Mouse (Mus musculus) heart, embryonic 13.5 days (tissue): ENCODE measurements around the gene Kremen1. TPM values are rescaled to one million over a fixed set of nuclear protein-coding genes. Genes with fewer than 3 reads are reported as not detected.

Experiments used
- ATAC-seq: fragments of 200-750 bp; cut with Nextera tagmentation; 2 replicates; pipeline ENCODE4 v1.8.0; 2017; ENCODE audit warnings: moderate TSS enrichment; ENCODE audit not compliant: insufficient number of reproducible peaks, low FRiP score, low TSS enrichment; ENCODE audit errors: extremely low read depth
- H3K27ac ChIP-seq: fragments of 300-500 bp; sonication (generic); replicated peaks from 2 replicates; pipeline ENCODE4 v1.5.1; 2015; ENCODE audit warnings: moderate library complexity, mild to moderate bottlenecking, inconsistent platforms
- H3K27me3 ChIP-seq: fragments of 300-500 bp; sonication (generic); replicated peaks from 2 replicates; pipeline ENCODE4 v1.6.1; 2015; ENCODE audit warnings: mild to moderate bottlenecking, inconsistent platforms
- H3K36me3 ChIP-seq: fragments of 300-500 bp; sonication (generic); 2 replicates; pipeline ENCODE4 v1.6.1; 2015; ENCODE audit warnings: mild to moderate bottlenecking, inconsistent platforms
- H3K4me1 ChIP-seq: fragments of 300-500 bp; sonication (generic); 2 replicates; pipeline ENCODE4 v1.6.1; 2015; ENCODE audit warnings: inconsistent platforms
- H3K4me2 ChIP-seq: fragments of 300-500 bp; sonication (generic); 2 replicates; pipeline ENCODE4 v1.6.1; 2015; ENCODE audit warnings: inconsistent platforms, mild to moderate bottlenecking, moderate library complexity
- H3K4me3 ChIP-seq: fragments of 300-500 bp; sonication (generic); 2 replicates; pipeline ENCODE4 v1.5.1; 2015; ENCODE audit warnings: moderate library complexity, mild to moderate bottlenecking, inconsistent platforms
- H3K9ac ChIP-seq: fragments of 300-500 bp; sonication (generic); 2 replicates; pipeline ENCODE4 v1.6.1; 2015; ENCODE audit warnings: inconsistent platforms, mild to moderate bottlenecking, moderate library complexity
- H3K9me3 ChIP-seq: fragments of 300-500 bp; sonication (generic); 2 replicates; pipeline ENCODE4 v1.6.1; 2016; ENCODE audit warnings: inconsistent platforms
- WGBS: fragments of 180-500 bp; shearing (Covaris S2); methylation state at CpG from one replicate; pipeline ENCODE4 v1.1.7; 2015; ENCODE audit warnings: mixed read lengths; 5-methylcytosine and 5-hydroxymethylcytosine counted together
- polyA plus RNA-seq: library from polyadenylated mRNA; unstranded; fragments of >200 nt; fragmentation: Nextera tagmentation; extraction: Ambion mirVana; gene quantifications from 2 replicates; pipeline ENCODE4 v1.2.1, GENCODE M21; 2015

The Kremen1 gene
- polyA plus RNA-seq, 1 experiment from 2014 or later: 29.0 TPM

DNA sequence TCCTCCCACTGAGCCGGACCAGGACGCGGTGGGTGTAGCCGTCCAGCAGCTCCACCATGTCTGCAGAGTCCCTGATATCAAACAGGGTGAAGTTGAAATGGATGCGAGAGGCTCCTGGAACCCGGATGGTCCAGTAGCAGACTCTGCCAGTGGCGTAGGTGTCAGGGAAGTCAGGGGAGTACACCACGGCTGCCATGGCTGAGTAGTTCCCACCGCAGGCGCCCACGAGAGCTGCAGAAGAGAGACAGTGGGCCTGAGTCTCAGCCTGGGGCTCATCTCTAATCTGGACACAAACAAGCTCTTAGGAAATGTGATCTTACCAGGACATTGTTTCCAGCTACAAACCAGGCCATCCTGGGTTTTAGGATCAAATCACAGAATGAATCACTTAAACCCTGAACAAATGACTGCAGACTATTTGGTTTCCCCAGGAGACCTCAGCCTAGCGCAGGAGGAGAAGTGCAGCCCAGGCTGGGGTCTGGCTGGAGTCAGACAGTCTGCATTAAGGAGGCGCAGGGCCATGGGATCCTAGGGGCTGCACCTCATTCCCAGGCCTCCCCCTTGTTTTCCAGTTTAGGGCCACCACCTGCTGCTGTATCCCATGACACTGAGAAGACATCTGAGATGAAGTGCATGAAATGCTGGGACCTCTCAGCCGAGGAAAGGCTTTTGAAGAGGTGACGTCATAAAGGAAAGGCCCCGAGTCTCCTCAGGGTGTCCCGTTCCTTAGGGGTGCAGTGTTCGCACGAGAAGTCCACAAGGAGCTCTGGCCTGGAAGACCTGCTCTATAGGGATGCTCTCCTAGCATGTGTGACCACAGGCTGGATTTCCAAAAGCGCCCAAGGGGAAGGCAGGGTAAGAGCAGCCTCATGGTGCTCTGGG lies 59.3 kb downstream of the Kremen1 start:
- peaks cover 89% of the 10 kb centered on the region for H3K36me3 ChIP-seq
- H3K27ac ChIP-seq: no peak overlapping the region
- H3K27me3 ChIP-seq: no peaks in the 10 kb centered on the region
- 82% methylated on average over 20 of the region's 20 CpGs for WGBS
- H3K4me3 ChIP-seq: no peak overlapping the region
- no peak for ATAC-seq
- peaks cover 5% of the 10 kb centered on the region; the same call in 1 of the 2 replicates for H3K4me1 ChIP-seq
- H3K9me3 ChIP-seq: no peaks in the 10 kb centered on the region
- H3K4me2 ChIP-seq: no peak overlapping the region
- no peak overlapping the region for H3K9ac ChIP-seq

GRCm38 (mm10) chr11:5199879-5200278 lies 61.5 kb downstream of the Kremen1 start:
- Histone ChIP-seq H3K4me1 (peaks cover 12% of the 10 kb centered on the region), H3K36me3 (peaks cover 87% of the 10 kb centered on the region), H3K27ac (no peak overlapping the region), H3K9ac (no peak overlapping the region), H3K4me2 (no peak overlapping the region), H3K9me3 (no peaks in the 10 kb centered on the region), H3K27me3 (no peaks in the 10 kb centered on the region), H3K4me3 (no peak overlapping the region)
- no peak for ATAC-seq
- WGBS: 70% methylated on average over 2 of the region's 2 CpGs

- 0 out of 2 replicates have a peak overlapping the region, but pooled peaks have one; percentile 5 for H3K27ac ChIP-seq
- H3K4me1 ChIP-seq: peaks cover 38% of the 10 kb centered on the region
- no peaks in the 10 kb centered on the region for H3K27me3 ChIP-seq
- H3K9ac ChIP-seq: no peak overlapping the region
- H3K4me3 ChIP-seq: no peak overlapping the region
- no peak for ATAC-seq
- no peak overlapping the region for H3K4me2 ChIP-seq
- WGBS: 53% methylated on average over 5 of the region's 5 CpGs
- no peaks in the 10 kb centered on the region for H3K9me3 ChIP-seq
- H3K36me3 ChIP-seq: peaks cover 69% of the 10 kb centered on the region
Measured at GRCm38 (mm10) chr11:5197068-5197467, 64.3 kb downstream of the Kremen1 start.

DNA sequence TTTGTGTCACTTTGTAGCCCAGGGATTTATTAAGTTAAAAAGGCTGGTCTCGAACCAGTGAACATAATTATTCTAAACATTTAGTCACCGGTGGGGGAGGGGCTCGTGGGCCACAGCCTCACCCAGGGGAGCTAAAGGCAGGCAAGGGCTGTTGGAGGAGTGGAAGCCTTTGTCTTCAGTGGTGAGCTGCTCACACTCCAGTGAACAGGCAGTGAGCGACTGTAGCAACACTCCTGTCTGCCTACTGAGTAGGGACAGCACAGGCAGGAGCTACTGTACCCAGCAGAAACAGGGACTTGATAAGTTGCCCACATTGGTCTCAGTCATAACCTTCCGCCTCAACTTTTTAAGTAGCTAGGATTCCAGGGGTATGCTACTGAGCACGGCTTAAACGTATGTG lies 64.8 kb downstream of the Kremen1 start:
- Histone ChIP-seq H3K4me3 (no peak overlapping the region), H3K27ac (0 out of 2 replicates have a peak overlapping the region, but pooled peaks have one; percentile 5), H3K9me3 (no peaks in the 10 kb centered on the region), H3K9ac (no peak overlapping the region), H3K4me1 (peaks cover 43% of the 10 kb centered on the region), H3K27me3 (no peaks in the 10 kb centered on the region), H3K4me2 (no peak overlapping the region), H3K36me3 (peaks cover 65% of the 10 kb centered on the region)
- ATAC-seq: no peak
- WGBS: 73% methylated on average over 7 of the region's 7 CpGs

- Histone ChIP-seq H3K4me3 (no peak overlapping the region), H3K9me3 (no peaks in the 10 kb centered on the region), H3K36me3 (peaks cover 42% of the 10 kb centered on the region), H3K4me2 (no peak overlapping the region), H3K27ac (peak overlapping the region; percentile 63), H3K9ac (peak overlapping the region; percentile 48), H3K27me3 (no peaks in the 10 kb centered on the region), H3K4me1 (peaks cover 60% of the 10 kb centered on the region)
- WGBS: 10% methylated on average over 1 of the region's 1 CpGs
- ATAC-seq: no peak
Measured at GRCm38 (mm10) chr11:5193576-5193881, 67.8 kb downstream of the Kremen1 start.

DNA sequence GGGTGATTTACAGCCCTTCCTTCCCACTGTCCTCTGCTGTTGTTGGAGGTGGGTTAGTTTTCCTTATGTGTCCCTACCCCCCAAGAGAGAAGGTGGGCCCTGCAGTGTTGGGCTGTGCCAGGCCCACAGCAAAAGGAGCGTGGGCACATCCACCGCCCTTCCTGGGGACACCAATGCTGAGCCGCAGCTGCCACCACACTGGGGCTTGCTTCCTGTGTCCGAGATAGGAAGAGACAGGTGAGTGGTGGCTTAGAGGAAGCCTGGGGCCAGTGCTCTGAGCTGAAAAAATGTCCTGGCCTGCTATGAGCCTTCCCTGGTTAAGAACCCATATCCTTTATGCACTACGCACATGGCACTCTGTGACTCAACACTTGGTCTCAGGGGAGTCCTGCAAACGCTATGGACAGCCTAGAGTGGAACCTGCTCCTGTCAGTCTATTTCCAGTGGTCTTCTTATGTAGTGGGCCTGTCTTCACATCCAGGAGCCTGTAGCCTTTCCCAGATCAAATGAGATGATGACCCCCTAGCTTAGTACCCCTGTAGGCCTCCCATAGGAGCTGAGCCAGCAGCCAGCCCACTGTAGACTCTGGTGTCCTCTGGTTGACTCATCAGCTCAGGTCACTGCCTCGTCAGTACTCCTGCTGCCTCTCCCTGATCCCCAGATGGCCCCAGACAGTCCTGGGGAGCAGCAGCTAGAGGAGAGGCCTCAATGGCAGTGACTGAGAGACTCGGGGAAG lies 68.3 kb downstream of the Kremen1 start:
- H3K4me1 ChIP-seq: peaks cover 60% of the 10 kb centered on the region
- no peaks in the 10 kb centered on the region for H3K27me3 ChIP-seq
- peak overlapping the region; percentile 48 for H3K9ac ChIP-seq
- H3K36me3 ChIP-seq: peaks cover 37% of the 10 kb centered on the region
- WGBS: 65% methylated on average over 8 of the region's 8 CpGs
- H3K9me3 ChIP-seq: no peaks in the 10 kb centered on the region
- ATAC-seq: no peak
- peak overlapping the region; percentile 73 for H3K27ac ChIP-seq
- no peak overlapping the region for H3K4me3 ChIP-seq
- no peak overlapping the region for H3K4me2 ChIP-seq

GRCm38 (mm10) chr11:5192084-5192516 lies 69.3 kb downstream of the Kremen1 start:
- Histone ChIP-seq H3K4me3 (no peak overlapping the region), H3K36me3 (peaks cover 28% of the 10 kb centered on the region), H3K9ac (peak overlapping the region; percentile 37; the same call in 1 of the 2 replicates), H3K9me3 (no peaks in the 10 kb centered on the region), H3K27me3 (no peaks in the 10 kb centered on the region), H3K4me2 (no peak overlapping the region), H3K27ac (peak overlapping the region; percentile 73), H3K4me1 (peaks cover 55% of the 10 kb centered on the region)
- peak; percentile 30; the same call in 1 of the 2 replicates for ATAC-seq
- WGBS: 19% methylated on average over 9 of the region's 9 CpGs

- H3K9me3 ChIP-seq: no peaks in the 10 kb centered on the region
- no peak for ATAC-seq
Measured at GRCm38 (mm10) chr11:5189239-5189933, 72.0 kb downstream of the Kremen1 start.

GRCm38 (mm10) chr11:5188170-5188569 lies 73.2 kb downstream of the Kremen1 start:
- 76% methylated on average over 4 of the region's 4 CpGs for WGBS

More at GRCm38 (mm10) chr11:5189239-5189933, 72.0 kb downstream of the Kremen1 start:
- Histone ChIP-seq H3K27me3 (no peaks in the 10 kb centered on the region), H3K36me3 (peaks cover 3% of the 10 kb centered on the region), H3K4me3 (no peak overlapping the region), H3K9ac (no peak overlapping the region), H3K4me2 (no peak overlapping the region), H3K4me1 (peaks cover 46% of the 10 kb centered on the region), H3K27ac (peak overlapping the region; percentile 46)
- 45% methylated on average over 9 of the region's 9 CpGs for WGBS

GRCm38 (mm10) chr11:5184832-5185231 lies 76.5 kb downstream of the Kremen1 start:
- Histone ChIP-seq H3K4me2 (no peak overlapping the region), H3K9ac (no peak overlapping the region), H3K4me1 (peaks cover 18% of the 10 kb centered on the region), H3K9me3 (no peaks in the 10 kb centered on the region), H3K27ac (no peak overlapping the region), H3K4me3 (no peak overlapping the region), H3K36me3 (no peaks in the 10 kb centered on the region), H3K27me3 (no peaks in the 10 kb centered on the region)
- ATAC-seq: no peak
- WGBS: 85% methylated on average over 9 of the region's 9 CpGs

More at GRCm38 (mm10) chr11:5188170-5188569, 73.2 kb downstream of the Kremen1 start:
- H3K36me3 ChIP-seq: no peaks in the 10 kb centered on the region
- no peak for ATAC-seq
- H3K9me3 ChIP-seq: no peaks in the 10 kb centered on the region
- H3K27me3 ChIP-seq: no peaks in the 10 kb centered on the region
- H3K27ac ChIP-seq: no peak overlapping the region
- peaks cover 40% of the 10 kb centered on the region for H3K4me1 ChIP-seq
- no peak overlapping the region for H3K4me2 ChIP-seq
- H3K9ac ChIP-seq: no peak overlapping the region
- H3K4me3 ChIP-seq: no peak overlapping the region

- 42% methylated on average over 9 of the region's 9 CpGs for WGBS
- H3K27me3 ChIP-seq: no peaks in the 10 kb centered on the region
- H3K36me3 ChIP-seq: no peaks in the 10 kb centered on the region
- no peak overlapping the region; the same call in 1 of the 2 replicates for H3K9ac ChIP-seq
- no peak overlapping the region for H3K27ac ChIP-seq
- no peak overlapping the region for H3K4me3 ChIP-seq
- peaks cover 18% of the 10 kb centered on the region for H3K4me1 ChIP-seq
- ATAC-seq: no peak
- H3K4me2 ChIP-seq: no peak overlapping the region
- no peaks in the 10 kb centered on the region for H3K9me3 ChIP-seq
Measured at GRCm38 (mm10) chr11:5184250-5184649, 77.1 kb downstream of the Kremen1 start.
